Mouse (Mus musculus): ENCODE measurements at regions not wholly inside any gene's neighbourhood (a gene's known extent, or its start where the extent isn't known, plus 50 kb on each side); places are given as distances from the start of the nearest gene placed in this dataset.

- no peaks in the 10 kb centered on the region for H3K9me3 ChIP-seq
- no peaks in the 10 kb centered on the region for H3K27me3 ChIP-seq
- 54% methylated on average over 3 of the region's 3 CpGs for WGBS
- no peak overlapping the region for H3K4me3 ChIP-seq
- ATAC-seq (ENCODE audit: insufficient number of reproducible peaks, insufficient read depth, low FRiP score, low TSS enrichment, low read depth) = no peak
- H3K9ac ChIP-seq = no peak overlapping the region
- H3K4me2 ChIP-seq = no peak overlapping the region
- H3K27ac ChIP-seq = no peak overlapping the region
- no peaks in the 10 kb centered on the region for H3K4me1 ChIP-seq
- no peaks in the 10 kb centered on the region for H3K36me3 ChIP-seq
These were observed 529.8 kb upstream of the Gm765 start for GRCm38 (mm10) chr6:98872334-98872733.

- no peak for ATAC-seq (ENCODE audit: insufficient number of reproducible peaks, insufficient read depth, low FRiP score, low TSS enrichment, low read depth)
- Histone ChIP-seq H3K27ac (no peak overlapping the region), H3K9ac (no peak overlapping the region), H3K27me3 (no peaks in the 10 kb centered on the region), H3K9me3 (no peaks in the 10 kb centered on the region), H3K4me1 (peaks cover 10% of the 10 kb centered on the region), H3K4me3 (no peak overlapping the region), H3K36me3 (no peaks in the 10 kb centered on the region), H3K4me2 (no peak overlapping the region)
- WGBS = 70% methylated on average over 6 of the region's 6 CpGs
These were observed 527.2 kb upstream of the Gm765 start for GRCm38 (mm10) chr6:98869772-98870171.

- H3K4me3 ChIP-seq = no peak overlapping the region
- no peak overlapping the region for H3K27ac ChIP-seq
- peaks cover 18% of the 10 kb centered on the region for H3K4me1 ChIP-seq
- H3K36me3 ChIP-seq = no peaks in the 10 kb centered on the region
- H3K9ac ChIP-seq = no peak overlapping the region
- H3K4me2 ChIP-seq = no peak overlapping the region
- no peaks in the 10 kb centered on the region for H3K9me3 ChIP-seq
- H3K27me3 ChIP-seq = no peaks in the 10 kb centered on the region
- ATAC-seq (ENCODE audit: insufficient number of reproducible peaks, insufficient read depth, low FRiP score, low TSS enrichment, low read depth) = no peak
- WGBS = 19% methylated on average over 2 of the region's 2 CpGs
These were observed 521.8 kb upstream of the Gm765 start for GRCm38 (mm10) chr6:98864306-98864705.

- Histone ChIP-seq H3K27ac (no peak overlapping the region), H3K4me2 (no peak overlapping the region), H3K27me3 (no peaks in the 10 kb centered on the region), H3K4me1 (peaks cover 8% of the 10 kb centered on the region; the same call in 1 of the 2 replicates), H3K36me3 (no peaks in the 10 kb centered on the region), H3K9me3 (no peaks in the 10 kb centered on the region), H3K4me3 (no peak overlapping the region), H3K9ac (no peak overlapping the region)
- ATAC-seq (ENCODE audit: insufficient number of reproducible peaks, insufficient read depth, low FRiP score, low TSS enrichment, low read depth) = no peak
- 79% methylated on average over 1 of the region's 1 CpGs for whole genome bisulfite sequencing
These were observed 513.4 kb upstream of the Gm765 start for GRCm38 (mm10) chr6:98855958-98856357.

GRCm38 (mm10) chr6:98850906-98851305, 508.4 kb upstream of the Gm765 start:
- Histone ChIP-seq H3K36me3 (no peaks in the 10 kb centered on the region), H3K9ac (no peak overlapping the region), H3K4me1 (peaks cover 10% of the 10 kb centered on the region; the same call in 1 of the 2 replicates), H3K9me3 (no peaks in the 10 kb centered on the region), H3K27me3 (no peaks in the 10 kb centered on the region), H3K27ac (no peak overlapping the region), H3K4me3 (no peak overlapping the region), H3K4me2 (no peak overlapping the region)
- 37% methylated on average over 2 of the region's 2 CpGs for WGBS
- ATAC-seq (ENCODE audit: insufficient number of reproducible peaks, insufficient read depth, low FRiP score, low TSS enrichment, low read depth) = no peak

GRCm38 (mm10) chr6:98848835-98849234, 506.3 kb upstream of the Gm765 start:
- no peak for ATAC-seq (ENCODE audit: insufficient number of reproducible peaks, insufficient read depth, low FRiP score, low TSS enrichment, low read depth)

GRCm38 (mm10) chr6:98846001-98846695, 503.6 kb upstream of the Gm765 start:
- ATAC-seq (ENCODE audit: insufficient number of reproducible peaks, insufficient read depth, low FRiP score, low TSS enrichment, low read depth) = no peak
- H3K4me1 ChIP-seq = peaks cover 20% of the 10 kb centered on the region
- H3K9ac ChIP-seq = no peak overlapping the region
- WGBS = 57% methylated on average over 5 of the region's 5 CpGs
- H3K4me2 ChIP-seq = no peak overlapping the region
- H3K4me3 ChIP-seq = no peak overlapping the region
- no peaks in the 10 kb centered on the region for H3K36me3 ChIP-seq
- H3K27ac ChIP-seq = no peak overlapping the region
- H3K9me3 ChIP-seq = no peaks in the 10 kb centered on the region
- H3K27me3 ChIP-seq = no peaks in the 10 kb centered on the region

More at GRCm38 (mm10) chr6:98848835-98849234, 506.3 kb upstream of the Gm765 start:
- no peak overlapping the region for H3K4me3 ChIP-seq
- H3K9ac ChIP-seq = no peak overlapping the region
- no peak overlapping the region for H3K4me2 ChIP-seq
- H3K4me1 ChIP-seq = peaks cover 16% of the 10 kb centered on the region; the same call in 1 of the 2 replicates
- 89% methylated on average over 1 of the region's 1 CpGs for WGBS
- H3K36me3 ChIP-seq = no peaks in the 10 kb centered on the region
- no peak overlapping the region for H3K27ac ChIP-seq
- H3K27me3 ChIP-seq = no peaks in the 10 kb centered on the region
- no peaks in the 10 kb centered on the region for H3K9me3 ChIP-seq

- Histone ChIP-seq H3K27me3 (no peaks in the 10 kb centered on the region), H3K36me3 (no peaks in the 10 kb centered on the region), H3K9ac (no peak overlapping the region), H3K4me3 (no peak overlapping the region), H3K4me1 (peaks cover 22% of the 10 kb centered on the region), H3K9me3 (no peaks in the 10 kb centered on the region), H3K27ac (no peak overlapping the region), H3K4me2 (no peak overlapping the region)
- no peak for ATAC-seq (ENCODE audit: insufficient number of reproducible peaks, insufficient read depth, low FRiP score, low TSS enrichment, low read depth)
- WGBS = 68% methylated on average over 5 of the region's 5 CpGs
These were observed 501.0 kb upstream of the Gm765 start for GRCm38 (mm10) chr6:98843598-98843997.

GRCm38 (mm10) chr6:98842924-98843323, 500.4 kb upstream of the Gm765 start:
- WGBS = 50% methylated on average over 4 of the region's 4 CpGs
- H3K4me1 ChIP-seq = peaks cover 22% of the 10 kb centered on the region
- no peak for ATAC-seq (ENCODE audit: insufficient number of reproducible peaks, insufficient read depth, low FRiP score, low TSS enrichment, low read depth)
- H3K27me3 ChIP-seq = no peaks in the 10 kb centered on the region
- H3K4me2 ChIP-seq = no peak overlapping the region
- H3K4me3 ChIP-seq = no peak overlapping the region
- H3K27ac ChIP-seq = no peak overlapping the region
- H3K9me3 ChIP-seq = no peaks in the 10 kb centered on the region
- no peaks in the 10 kb centered on the region for H3K36me3 ChIP-seq
- H3K9ac ChIP-seq = no peak overlapping the region

GRCm38 (mm10) chr6:98833922-98834321, 491.4 kb upstream of the Gm765 start:
- no peaks in the 10 kb centered on the region for H3K36me3 ChIP-seq
- H3K4me3 ChIP-seq = no peak overlapping the region
- H3K27ac ChIP-seq = no peak overlapping the region
- no peaks in the 10 kb centered on the region for H3K9me3 ChIP-seq
- peaks cover 5% of the 10 kb centered on the region for H3K4me1 ChIP-seq
- H3K27me3 ChIP-seq = no peaks in the 10 kb centered on the region
- no peak overlapping the region for H3K4me2 ChIP-seq
- 87% methylated on average over 7 of the region's 7 CpGs for WGBS
- ATAC-seq (ENCODE audit: insufficient number of reproducible peaks, insufficient read depth, low FRiP score, low TSS enrichment, low read depth) = no peak
- H3K9ac ChIP-seq = no peak overlapping the region

- H3K4me3 ChIP-seq = no peak overlapping the region
- WGBS = 49% methylated on average over 4 of the region's 4 CpGs
- no peaks in the 10 kb centered on the region for H3K36me3 ChIP-seq
- peaks cover 5% of the 10 kb centered on the region for H3K4me1 ChIP-seq
- no peak for ATAC-seq (ENCODE audit: insufficient number of reproducible peaks, insufficient read depth, low FRiP score, low TSS enrichment, low read depth)
- H3K27ac ChIP-seq = no peak overlapping the region
- H3K9me3 ChIP-seq = no peaks in the 10 kb centered on the region
- H3K9ac ChIP-seq = no peak overlapping the region
- H3K4me2 ChIP-seq = no peak overlapping the region
- no peaks in the 10 kb centered on the region for H3K27me3 ChIP-seq
These were observed 487.6 kb upstream of the Gm765 start for GRCm38 (mm10) chr6:98830191-98830590.

- Histone ChIP-seq H3K4me1 (no peaks in the 10 kb centered on the region), H3K4me3 (no peak overlapping the region), H3K9me3 (no peaks in the 10 kb centered on the region), H3K36me3 (no peaks in the 10 kb centered on the region), H3K27me3 (no peaks in the 10 kb centered on the region), H3K9ac (no peak overlapping the region), H3K27ac (no peak overlapping the region), H3K4me2 (no peak overlapping the region)
- no peak for ATAC-seq (ENCODE audit: insufficient number of reproducible peaks, insufficient read depth, low FRiP score, low TSS enrichment, low read depth)
- WGBS = 93% methylated on average over 1 of the region's 1 CpGs
These were observed 465.5 kb upstream of the Gm765 start for GRCm38 (mm10) chr6:98808046-98808445.
